13 mouse cellular contexts compared by ENCODE assay signal in genomic region chr19:10170466-10170865, GRCm38 (mm10).
"Had no signal": no experiment of that assay in that cellular context is flagged by ENCODE, and none has a peak within 500 bp of the region (broad histone marks: within the 10 kb centered on the region; RNA-seq: fewer than 3 reads in every experiment).

No protein-coding gene starts in this region.

- H3K27me3 ChIP-seq: intestine, embryonic 15.5 days; limb, embryonic 13.5 days; lung, embryonic 15.5 days; megakaryocyte, embryonic 14.5 days; midbrain, embryonic 13.5 days; stomach, embryonic 15.5 days had no signal

- H3K27ac ChIP-seq: intestine, embryonic 15.5 days; limb, embryonic 13.5 days; lung, embryonic 15.5 days; midbrain, embryonic 13.5 days; stomach, embryonic 15.5 days had no signal

- ATAC-seq: intestine, embryonic 15.5 days; midbrain, embryonic 13.5 days had no signal

- H3K4me3 ChIP-seq: intestine, embryonic 15.5 days; limb, embryonic 13.5 days; lung, embryonic 15.5 days; megakaryocyte, embryonic 14.5 days; midbrain, embryonic 13.5 days; stomach, embryonic 15.5 days had no signal

- H3K4me1 ChIP-seq: limb, embryonic 13.5 days; midbrain, embryonic 13.5 days; stomach, embryonic 15.5 days had no signal

- H3K9ac ChIP-seq: intestine, embryonic 15.5 days; limb, embryonic 13.5 days; lung, embryonic 15.5 days; midbrain, embryonic 13.5 days; stomach, embryonic 15.5 days had no signal

- H3K4me2 ChIP-seq: intestine, embryonic 15.5 days; limb, embryonic 13.5 days; lung, embryonic 15.5 days; midbrain, embryonic 13.5 days; stomach, embryonic 15.5 days had no signal

- H3K36me3 ChIP-seq: intestine, embryonic 15.5 days; limb, embryonic 13.5 days; lung, embryonic 15.5 days; midbrain, embryonic 13.5 days; stomach, embryonic 15.5 days had no signal

- H3K9me3 ChIP-seq: intestine, embryonic 15.5 days; limb, embryonic 13.5 days; lung, embryonic 15.5 days; megakaryocyte, embryonic 14.5 days; midbrain, embryonic 13.5 days; stomach, embryonic 15.5 days had no signal

- DNase-seq: kidney, adult 8-10 months; kidney, postnatal 25 days; layer of hippocampus, adult 9-11 months; left cerebral cortex, postnatal 4 days; lung, postnatal 14 days; right cerebral cortex, postnatal 14 days; thymus, postnatal 4 days had no signal
